Mouse (Mus musculus) bone marrow macrophage, adult 2 months (primary cell): ENCODE data around the gene Tmco3. TPM values are rescaled to one million over a fixed set of nuclear protein-coding genes. Genes with fewer than 3 reads are reported as not detected.

ENCODE experiments used
- H3K27ac ChIP-seq: 2 replicates; pipeline ENCODE4 v1.5.1; 2012; ENCODE audit warnings: low read depth, low read length; ENCODE audit not compliant: insufficient read depth
- H3K4me1 ChIP-seq: 2 replicates; pipeline ENCODE4 v1.6.1; 2012; ENCODE audit warnings: low read length; ENCODE audit not compliant: control insufficient read depth, insufficient read depth
- H3K4me3 ChIP-seq: 2 replicates; pipeline ENCODE4 v1.5.1; 2012; ENCODE audit warnings: mild to moderate bottlenecking, low read length, moderate library complexity; ENCODE audit not compliant: insufficient read depth
- CTCF ChIP-seq: IDR thresholded peaks from 2 replicates; pipeline ENCODE4 v1.5.1; 2012; ENCODE audit warnings: low read depth, mild to moderate bottlenecking, low read length, moderate library complexity
- POLR2A ChIP-seq: IDR thresholded peaks from 2 replicates; pipeline ENCODE4 v1.6.1; 2012; ENCODE audit warnings: mild to moderate bottlenecking, low read depth, low read length, borderline replicate concordance
- polyA plus RNA-seq: library from polyadenylated mRNA; stranded (reverse); fragments of >200 nt; gene quantifications from 2 replicates; pipeline ENCODE4 v1.2.4, GENCODE M21; 2012; ENCODE audit not compliant: missing spikeins, insufficient read depth, insufficient read length

Tmco3 gene
- polyA plus RNA-seq, 1 experiment: 36.8 TPM

DNA sequence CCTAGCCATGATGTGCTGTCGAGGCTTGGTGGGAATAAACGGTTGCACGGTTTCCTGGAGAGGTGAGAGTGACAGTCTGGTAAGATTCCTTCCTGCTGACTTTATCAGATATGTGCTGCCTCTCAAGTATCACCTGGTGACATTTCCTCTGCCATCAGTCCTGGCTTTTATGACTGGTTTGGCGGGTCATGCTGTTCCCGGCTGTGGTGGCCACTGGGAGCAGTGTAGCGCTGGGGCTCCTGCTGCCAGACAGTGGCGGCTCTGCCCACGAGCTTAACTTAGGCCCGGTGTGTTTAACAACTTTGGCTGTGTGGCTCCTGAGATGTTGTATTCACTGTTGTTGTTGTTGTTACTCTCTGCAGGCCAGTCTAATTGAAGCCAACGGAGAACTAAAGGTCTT, 68.7 kb downstream of the Tmco3 start:
- Histone ChIP-seq H3K4me3 (no peak overlapping the region), H3K4me1 (peaks cover 12% of the 10 kb centered on the region)

DNA sequence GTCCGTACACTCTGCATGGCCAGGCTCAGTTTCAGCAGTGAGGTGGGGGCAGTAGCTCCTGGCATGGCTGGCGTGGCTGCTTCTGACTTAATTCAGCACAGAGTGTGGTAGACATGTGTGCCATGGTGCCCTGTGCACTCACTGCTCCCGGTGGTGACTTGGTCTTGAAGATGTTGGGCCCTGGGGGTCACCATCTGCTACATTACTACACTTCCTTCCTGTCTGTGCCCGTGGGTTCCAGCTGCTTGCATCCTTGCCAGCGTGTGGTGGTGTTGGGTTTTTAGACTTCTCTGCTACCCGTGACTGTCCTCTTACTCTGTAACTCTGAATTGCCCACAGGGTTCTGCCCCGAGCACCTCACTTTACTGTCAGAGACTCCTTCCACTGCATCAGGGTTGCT, 72.2 kb downstream of the Tmco3 start:
- TF ChIP-seq CTCF (no peak), POLR2A (no peak)
- Histone ChIP-seq H3K4me3 (no peak overlapping the region), H3K4me1 (peaks cover 8% of the 10 kb centered on the region), H3K27ac (no peak overlapping the region)

More for the DNA sequence above, 68.7 kb downstream of the Tmco3 start:
- no peak overlapping the region for H3K27ac ChIP-seq
- no peak for TF ChIP-seq CTCF
- no peak for TF ChIP-seq POLR2A

DNA sequence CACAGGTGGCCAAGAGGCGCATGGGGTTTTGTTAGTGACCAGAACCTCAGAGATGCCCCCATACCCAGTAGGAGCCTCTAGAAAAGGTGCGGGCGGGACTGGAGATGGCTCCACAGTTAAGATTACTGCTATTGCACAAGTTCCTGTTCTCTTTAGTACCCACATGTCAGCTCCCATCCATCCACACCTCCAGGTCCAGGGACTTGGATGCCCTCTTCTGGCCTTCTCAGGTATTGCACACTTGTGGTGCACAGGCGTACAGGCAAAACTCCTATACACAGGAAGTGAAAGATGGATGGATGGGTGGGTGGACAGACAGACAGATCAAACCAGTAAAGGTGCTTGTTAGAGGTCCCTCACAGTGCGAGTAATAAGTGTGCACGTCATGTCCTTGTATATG, 73.9 kb downstream of the Tmco3 start:
- TF ChIP-seq POLR2A (no peak), CTCF (no peak)
- no peak overlapping the region for H3K27ac ChIP-seq
- peaks cover 8% of the 10 kb centered on the region for H3K4me1 ChIP-seq

More for the DNA sequence above, 73.9 kb downstream of the Tmco3 start:
- H3K4me3 ChIP-seq: no peak overlapping the region

Other genes with a start within 250 kb of the Tmco3 start
- gene Proz, start 227.3 kb upstream of the Tmco3 start, polyA plus RNA-seq: not detected in 2 replicates
- 15.8 and 16.4 TPM in 2 replicates for gene Pcid2, start 182.7 kb upstream of the Tmco3 start, polyA plus RNA-seq
- gene Cul4a, start 182.6 kb upstream of the Tmco3 start, polyA plus RNA-seq: 33.3 and 44.0 TPM in 2 replicates
- gene Lamp1, start 129.0 kb upstream of the Tmco3 start, polyA plus RNA-seq: 1,527 and 1,629 TPM in 2 replicates
- gene Grtp1, start 87.6 kb upstream of the Tmco3 start, polyA plus RNA-seq: 2.0 and 4.0 TPM in 2 replicates
- gene Adprhl1, start 34.0 kb upstream of the Tmco3 start, polyA plus RNA-seq: not detected in 2 replicates
- gene Dcun1d2, start 59 bp upstream of the Tmco3 start, polyA plus RNA-seq: 15.4 and 16.2 TPM in 2 replicates
- 50.0 and 52.0 TPM in 2 replicates for gene Tfdp1, start 50.6 kb downstream of the Tmco3 start, polyA plus RNA-seq
- gene Atp4b, start 108.6 kb downstream of the Tmco3 start, polyA plus RNA-seq: not detected in 2 replicates
- not detected in 2 replicates for gene Grk1, start 116.9 kb downstream of the Tmco3 start, polyA plus RNA-seq
- not detected in 2 replicates for gene Tmem255b, start 147.0 kb downstream of the Tmco3 start, polyA plus RNA-seq
- gene Gas6, start 206.3 kb downstream of the Tmco3 start, polyA plus RNA-seq: 299 and 319 TPM in 2 replicates